Mouse (Mus musculus) neural tube, embryonic 13.5 days (tissue): ENCODE data around the gene Ccdc74a. TPM values are rescaled to one million over a fixed set of nuclear protein-coding genes. Genes with fewer than 3 reads are reported as not detected.
"Not testable (repeated sequence)": the region's sequence is repeated elsewhere in the genome, so short reads cannot be mapped to it uniquely, and the experiment has no call there.

Experiments
- ATAC-seq: fragments of 200-750 bp; cut with Nextera tagmentation; 2 replicates; pipeline ENCODE4 v1.8.0; 2017; ENCODE audit warnings: low read depth, mild to moderate bottlenecking, moderate TSS enrichment, moderate library complexity
- H3K27ac ChIP-seq: fragments of 300-500 bp; sonication (generic); replicated peaks from 2 replicates; pipeline ENCODE4 v1.5.1; 2015; ENCODE audit warnings: moderate library complexity, mild to moderate bottlenecking, inconsistent platforms
- H3K27me3 ChIP-seq: fragments of 300-500 bp; sonication (generic); 2 replicates; pipeline ENCODE4 v1.6.1; 2015; ENCODE audit warnings: mild to moderate bottlenecking, inconsistent platforms
- H3K36me3 ChIP-seq: fragments of 300-500 bp; sonication (generic); 2 replicates; pipeline ENCODE4 v1.6.1; 2015; ENCODE audit warnings: mild to moderate bottlenecking, inconsistent platforms
- H3K4me1 ChIP-seq: fragments of 300-500 bp; sonication (generic); replicated peaks from 2 replicates; pipeline ENCODE4 v1.6.1; 2015; ENCODE audit warnings: inconsistent platforms
- H3K4me2 ChIP-seq: fragments of 300-500 bp; sonication (generic); 2 replicates; pipeline ENCODE4 v1.6.1; 2015; ENCODE audit warnings: inconsistent platforms, mild to moderate bottlenecking, moderate library complexity
- H3K4me3 ChIP-seq: fragments of 300-500 bp; sonication (generic); 2 replicates; pipeline ENCODE4 v1.5.1; 2015; ENCODE audit warnings: mild to moderate bottlenecking, inconsistent platforms
- H3K9ac ChIP-seq: fragments of 300-500 bp; sonication (generic); 2 replicates; pipeline ENCODE4 v1.6.1; 2015; ENCODE audit warnings: moderate library complexity, mild to moderate bottlenecking, inconsistent platforms
- H3K9me3 ChIP-seq: fragments of 300-500 bp; sonication (generic); 2 replicates; pipeline ENCODE4 v1.6.1; 2016; ENCODE audit warnings: inconsistent platforms
- WGBS: fragments of 180-500 bp; shearing (Covaris S2); methylation state at CpG from one replicate; pipeline ENCODE4 v1.1.7; 2015; 5-methylcytosine and 5-hydroxymethylcytosine counted together
- polyA plus RNA-seq: library from polyadenylated mRNA; unstranded; fragments of >200 nt; fragmentation: Nextera tagmentation; extraction: Ambion mirVana; gene quantifications from 2 replicates; pipeline ENCODE4 v1.2.1, GENCODE M21; 2015

Gene Ccdc74a
- 8.2 and 10.0 TPM in 2 replicates for polyA plus RNA-seq

DNA sequence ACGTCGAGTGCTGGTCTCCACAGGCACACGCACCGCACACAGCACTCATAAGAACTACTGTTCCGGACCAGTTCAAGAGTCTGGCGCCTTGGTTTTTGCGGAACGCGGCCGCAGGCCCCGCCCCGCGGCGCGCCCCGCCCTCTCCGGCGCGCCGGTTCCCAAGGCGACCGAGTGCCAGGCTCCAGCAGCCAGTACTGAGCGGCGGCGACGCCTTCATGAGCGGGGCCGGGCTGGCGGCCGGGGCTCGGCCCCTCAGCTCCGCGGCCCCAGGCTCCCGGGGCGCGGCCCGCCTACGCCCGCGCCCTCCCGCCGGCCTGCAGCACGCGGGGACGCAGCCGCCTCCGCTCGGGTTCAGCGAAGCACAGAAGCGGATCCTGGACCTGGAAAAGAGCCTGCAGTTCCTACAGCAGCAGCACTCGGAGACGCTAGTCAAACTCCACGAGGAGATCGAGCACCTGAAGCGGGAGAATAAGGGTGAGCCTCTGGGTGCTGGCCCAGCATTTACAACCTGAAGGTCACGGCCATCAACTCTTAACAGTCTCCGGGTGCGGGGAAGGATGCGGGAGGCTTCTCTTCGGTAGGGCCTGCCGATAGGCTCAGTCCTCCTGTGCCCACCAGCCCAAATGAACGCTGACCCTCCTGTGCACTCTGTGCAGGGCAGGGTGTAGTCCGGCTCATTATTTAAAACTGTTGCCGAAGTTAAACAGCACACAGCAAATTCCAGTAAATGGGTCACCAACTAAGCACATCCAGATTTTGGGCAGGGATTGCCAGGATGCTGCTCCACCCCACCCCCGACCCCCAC is at the start of gene Ccdc74a:
Gene Ccdc74a, plus strand, starts transcription at position 161 of the 805 bp plus-strand sequence.
- peak within 1 kb of the TSS; percentile 73 for H3K9ac ChIP-seq
- peak within 1 kb of the TSS; percentile 55 for H3K4me3 ChIP-seq
- peak; percentile 96 for ATAC-seq
- H3K27ac ChIP-seq, result peak within 1 kb of the TSS; percentile 55; the same call in 1 of the 2 replicates
- no peaks in the 10 kb centered on the region for H3K9me3 ChIP-seq
- WGBS, result 2% methylated on average over 65 of the region's 65 CpGs
- no peaks in the 10 kb centered on the region for H3K27me3 ChIP-seq
- H3K4me2 ChIP-seq, result peak within 1 kb of the TSS; percentile 76
- H3K4me1 ChIP-seq, result peaks cover 16% of the 10 kb centered on the region
- peaks cover 44% of the 10 kb centered on the region for H3K36me3 ChIP-seq

DNA sequence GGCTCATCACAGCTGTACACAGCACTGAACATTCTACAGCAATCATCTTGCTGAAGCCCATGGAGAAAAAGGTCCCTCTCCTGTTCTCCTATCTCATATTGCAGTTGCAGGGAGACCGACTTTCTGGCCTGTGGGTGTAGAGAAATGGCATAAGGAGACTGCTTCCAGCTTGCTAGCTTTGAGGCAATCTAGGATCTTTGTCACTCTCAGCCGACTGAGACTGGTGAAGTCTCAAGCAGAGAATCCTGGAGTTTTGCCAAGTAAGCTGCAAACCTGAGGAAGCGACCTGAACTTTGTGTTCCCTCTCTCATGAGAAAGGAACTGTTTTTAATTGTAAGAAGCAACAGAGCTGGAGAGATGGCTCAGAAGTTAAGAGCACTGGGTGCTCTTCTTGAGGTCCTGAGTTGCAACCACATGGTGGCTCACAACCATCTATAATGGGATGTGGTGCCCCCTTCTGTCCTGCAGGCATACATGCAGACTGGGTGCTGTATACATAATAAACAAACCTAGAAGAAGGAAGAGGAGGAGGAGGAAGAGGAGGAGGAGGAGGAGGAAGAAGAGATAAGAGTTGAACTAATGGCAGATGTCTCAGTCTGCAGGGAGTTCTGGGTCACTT is 45.2 kb upstream of the Ccdc74a start:
- Histone ChIP-seq H3K9ac (no peak overlapping the region), H3K36me3 (no peaks in the 10 kb centered on the region), H3K4me2 (no peak overlapping the region), H3K4me1 (no peaks in the 10 kb centered on the region), H3K4me3 (no peak overlapping the region), H3K27ac (no peak overlapping the region), H3K9me3 (no peaks in the 10 kb centered on the region), H3K27me3 (no peaks in the 10 kb centered on the region)
- no peak for ATAC-seq
- WGBS, result 59% methylated on average over 3 of the region's 3 CpGs

DNA sequence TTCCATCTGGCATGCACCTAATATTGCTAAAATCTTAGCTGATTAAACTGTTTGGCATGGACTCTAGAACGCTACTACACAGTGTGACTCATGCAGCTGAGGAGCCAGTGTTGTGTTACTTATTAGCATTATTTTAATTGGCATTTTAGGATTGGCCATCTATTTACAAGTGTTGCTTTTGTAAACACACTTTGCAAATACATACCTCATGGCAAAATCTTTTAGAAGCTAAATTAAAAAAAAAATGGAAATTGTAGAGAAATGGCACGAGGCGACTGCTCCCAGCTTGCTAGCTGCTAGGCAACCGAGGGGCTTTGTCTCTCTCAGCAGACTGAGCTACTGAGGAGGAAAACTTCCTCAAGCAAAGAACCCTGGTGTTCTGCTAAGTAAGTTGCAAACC is 41.3 kb upstream of the Ccdc74a start:
- WGBS, result 68% methylated on average over 4 of the region's 4 CpGs
- Histone ChIP-seq H3K9ac (no peak overlapping the region), H3K4me2 (no peak overlapping the region), H3K4me1 (no peaks in the 10 kb centered on the region), H3K4me3 (no peak overlapping the region), H3K36me3 (no peaks in the 10 kb centered on the region), H3K27ac (no peak overlapping the region), H3K9me3 (no peaks in the 10 kb centered on the region), H3K27me3 (no peaks in the 10 kb centered on the region)
- no peak for ATAC-seq

DNA sequence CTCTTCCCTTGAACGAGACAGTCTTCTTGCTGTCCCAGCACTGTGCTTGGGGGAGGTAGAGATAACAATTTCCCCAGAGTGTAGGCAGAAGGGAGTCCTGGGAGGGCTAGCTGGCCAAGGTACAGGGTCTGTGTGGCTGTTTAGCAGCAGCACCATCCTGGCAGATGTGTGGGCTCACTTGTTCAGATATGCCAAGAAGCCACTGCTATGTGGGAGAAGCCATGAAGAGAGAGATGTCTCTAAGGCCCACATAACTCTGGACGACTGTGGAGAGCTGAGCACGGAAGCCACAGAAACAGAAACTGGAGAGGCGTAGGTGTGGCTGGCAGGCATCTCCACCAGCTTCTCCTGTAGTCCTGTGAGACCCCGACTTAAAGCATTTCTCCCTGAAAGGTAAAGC is 40.6 kb upstream of the Ccdc74a start:
- Histone ChIP-seq H3K4me1 (no peaks in the 10 kb centered on the region), H3K9me3 (no peaks in the 10 kb centered on the region), H3K27ac (no peak overlapping the region), H3K4me2 (no peak overlapping the region), H3K9ac (no peak overlapping the region), H3K27me3 (no peaks in the 10 kb centered on the region), H3K36me3 (no peaks in the 10 kb centered on the region), H3K4me3 (no peak overlapping the region)
- ATAC-seq, result no peak
- 84% methylated on average over 5 of the region's 5 CpGs for WGBS

DNA sequence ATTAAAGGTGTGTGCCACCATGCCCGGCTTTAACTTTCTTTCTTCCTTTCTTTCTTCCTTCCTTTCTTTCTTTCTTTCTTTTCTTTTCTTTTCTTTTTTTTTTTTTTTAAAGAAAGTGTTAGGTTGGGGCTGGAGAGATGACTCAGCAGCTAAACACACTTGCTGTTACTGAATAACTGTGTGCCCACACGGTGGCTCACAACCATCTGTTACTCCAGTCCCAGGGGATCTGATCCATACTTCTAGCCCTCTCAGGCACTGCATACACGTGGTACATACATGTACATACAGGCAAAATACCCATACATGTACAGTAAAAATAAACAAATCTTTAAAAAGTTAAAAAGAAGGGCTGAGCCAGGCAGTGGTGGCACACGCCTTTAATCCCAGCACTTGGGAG is 34.9 kb upstream of the Ccdc74a start:
- WGBS, result 69% methylated on average over 4 of the region's 4 CpGs
- Histone ChIP-seq H3K9ac (no peak overlapping the region), H3K4me2 (no peak overlapping the region), H3K9me3 (no peaks in the 10 kb centered on the region), H3K27ac (no peak overlapping the region), H3K4me1 (no peaks in the 10 kb centered on the region), H3K27me3 (no peaks in the 10 kb centered on the region), H3K36me3 (no peaks in the 10 kb centered on the region), H3K4me3 (no peak overlapping the region)
- ATAC-seq, result no peak

DNA sequence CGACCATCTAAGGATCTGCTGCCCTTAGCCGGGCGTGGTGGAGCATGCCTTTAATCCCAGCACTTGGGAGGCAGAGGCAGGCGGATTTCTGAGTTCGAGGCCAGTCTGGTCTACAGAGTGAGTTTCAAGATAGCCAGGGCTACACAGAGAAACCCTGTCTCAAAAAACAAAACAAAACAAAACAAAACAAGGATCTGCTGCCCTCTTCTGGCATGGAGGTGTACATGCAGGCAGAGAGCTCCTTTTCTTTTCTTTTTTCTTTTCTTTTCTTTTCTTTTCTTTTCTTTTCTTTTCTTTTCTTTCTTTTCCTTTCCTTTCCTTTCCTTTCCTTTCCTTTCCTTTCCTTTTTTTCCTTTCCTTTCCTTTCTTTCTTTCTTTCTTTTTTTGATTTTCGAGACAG is 31.5 kb upstream of the Ccdc74a start:
- not testable (repeated sequence) for H3K27ac ChIP-seq, H3K4me2 ChIP-seq, H3K9ac ChIP-seq, H3K9me3 ChIP-seq, H3K4me3 ChIP-seq, ATAC-seq, H3K27me3 ChIP-seq, H3K36me3 ChIP-seq, H3K4me1 ChIP-seq
- 90% methylated on average over 6 of the region's 6 CpGs for WGBS

DNA sequence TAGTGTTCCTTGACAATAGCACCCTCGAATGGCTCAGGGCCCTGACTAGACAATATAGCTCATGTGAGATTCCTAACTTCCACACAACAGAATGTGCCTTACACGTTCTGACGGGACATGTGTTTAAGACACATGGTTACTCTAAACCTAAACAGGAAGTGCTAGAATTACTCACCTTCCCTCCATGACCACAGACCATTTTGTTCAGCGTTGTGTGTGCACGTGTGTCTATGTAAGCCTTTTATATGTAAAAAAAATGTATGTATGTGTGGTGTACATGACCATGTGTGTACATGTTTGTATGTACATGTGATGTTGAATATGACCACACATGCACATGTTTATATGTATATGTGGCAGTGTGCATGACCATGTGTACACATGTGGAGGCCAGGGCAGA is 30.1 kb upstream of the Ccdc74a start:
- Histone ChIP-seq H3K4me3 (no peak overlapping the region), H3K36me3 (no peaks in the 10 kb centered on the region; the same call in 1 of the 2 replicates), H3K4me1 (peaks cover 16% of the 10 kb centered on the region), H3K9ac (no peak overlapping the region), H3K27me3 (no peaks in the 10 kb centered on the region), H3K27ac (no peak overlapping the region), H3K4me2 (no peak overlapping the region), H3K9me3 (no peaks in the 10 kb centered on the region)
- ATAC-seq, result no peak
- WGBS, result 86% methylated on average over 5 of the region's 5 CpGs

DNA sequence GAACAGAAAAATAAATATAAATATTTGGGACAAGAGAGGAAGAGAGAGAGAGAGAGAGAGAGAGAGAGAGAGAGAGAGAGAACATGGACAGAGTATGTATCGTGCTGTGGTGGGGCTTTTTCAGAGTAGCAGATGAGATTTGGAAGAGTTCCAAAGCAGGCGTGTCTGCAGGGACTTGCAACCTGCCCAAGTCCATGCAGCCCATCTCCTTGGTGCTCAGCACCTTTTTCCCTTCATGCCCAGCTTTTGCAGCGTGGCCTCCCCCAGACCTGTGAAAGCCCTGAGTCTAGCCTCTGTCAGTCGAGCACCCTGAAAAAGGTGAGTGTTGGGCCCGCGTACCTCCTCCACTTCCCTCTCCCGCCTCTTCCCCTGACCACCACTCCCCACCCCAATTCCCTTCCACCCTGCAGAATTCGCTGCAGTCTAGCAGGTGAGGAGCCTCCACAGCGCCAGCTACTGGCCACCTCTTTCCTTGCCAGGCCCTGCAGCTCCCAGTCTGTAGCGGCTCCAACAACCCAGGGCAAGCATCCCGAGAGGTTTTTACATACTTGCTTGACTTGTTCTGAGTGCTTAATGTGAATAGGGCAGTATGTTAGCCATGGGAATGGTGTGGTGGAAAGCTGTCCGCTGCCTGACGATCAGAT is 28.2 kb upstream of the Ccdc74a start:
- no peak overlapping the region for H3K4me2 ChIP-seq
- no peak overlapping the region for H3K27ac ChIP-seq
- peaks cover 17% of the 10 kb centered on the region for H3K36me3 ChIP-seq
- peak; percentile 56; the same call in 1 of the 2 replicates for ATAC-seq
- H3K4me3 ChIP-seq, result no peak overlapping the region
- H3K9ac ChIP-seq, result no peak overlapping the region
- H3K27me3 ChIP-seq, result no peaks in the 10 kb centered on the region
- 15% methylated on average over 13 of the region's 13 CpGs for WGBS
- peaks cover 16% of the 10 kb centered on the region for H3K4me1 ChIP-seq
- no peaks in the 10 kb centered on the region for H3K9me3 ChIP-seq

DNA sequence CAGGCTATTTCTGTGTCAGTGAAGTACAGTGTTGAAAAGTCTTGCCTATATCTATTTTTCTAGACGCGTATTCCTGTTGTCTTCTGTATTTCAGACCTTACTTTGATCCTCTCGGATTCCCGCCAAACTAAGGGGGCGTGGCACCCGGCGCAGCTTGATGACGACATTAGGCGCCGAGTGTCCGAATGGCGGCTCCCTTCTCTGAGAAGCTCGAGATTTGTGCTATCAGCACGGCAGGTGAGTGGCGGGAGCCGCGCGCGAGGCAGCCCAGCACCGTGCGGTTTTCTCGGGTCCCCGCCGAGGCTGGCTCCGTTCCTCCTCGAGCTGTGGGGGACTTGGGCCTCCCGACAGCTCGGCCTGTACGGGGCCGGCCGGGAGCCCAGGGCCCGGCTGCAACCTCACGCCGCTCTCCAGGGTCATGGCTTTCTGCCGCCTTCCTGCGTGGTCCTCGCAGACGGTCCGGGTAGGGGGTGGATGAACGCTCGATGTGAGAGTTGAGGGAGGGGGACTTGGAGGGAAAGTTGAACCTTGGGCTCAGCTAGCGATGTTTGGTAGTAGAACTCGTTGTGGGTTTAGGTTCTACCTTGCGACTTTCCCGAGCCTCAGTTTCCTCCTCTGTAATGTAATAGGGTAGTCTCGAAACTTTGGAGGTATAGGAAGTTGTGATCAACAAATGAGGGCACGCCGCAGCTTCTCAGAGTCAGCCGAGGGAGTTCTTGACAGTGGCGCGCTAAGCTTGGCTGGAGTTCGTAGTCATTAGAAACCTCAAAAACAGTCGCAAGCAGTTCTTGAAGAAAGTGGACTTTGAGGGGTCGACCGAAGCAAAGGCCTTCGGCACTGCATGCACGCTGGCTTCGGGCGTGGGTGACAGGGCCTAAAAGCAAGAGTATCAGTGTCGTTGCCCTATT is 26.8 kb upstream of the Ccdc74a start, which contains the start of gene Smpd4:
Gene Smpd4, plus strand, starts transcription at position 157 of the 908 bp plus-strand sequence.
- Histone ChIP-seq H3K27me3 (no peaks in the 10 kb centered on the region), H3K27ac (0 out of 2 replicates have a peak within 1 kb of the TSS, but pooled peaks have one; percentile 20)
- WGBS, result 4% methylated on average over 60 of the region's 60 CpGs

DNA sequence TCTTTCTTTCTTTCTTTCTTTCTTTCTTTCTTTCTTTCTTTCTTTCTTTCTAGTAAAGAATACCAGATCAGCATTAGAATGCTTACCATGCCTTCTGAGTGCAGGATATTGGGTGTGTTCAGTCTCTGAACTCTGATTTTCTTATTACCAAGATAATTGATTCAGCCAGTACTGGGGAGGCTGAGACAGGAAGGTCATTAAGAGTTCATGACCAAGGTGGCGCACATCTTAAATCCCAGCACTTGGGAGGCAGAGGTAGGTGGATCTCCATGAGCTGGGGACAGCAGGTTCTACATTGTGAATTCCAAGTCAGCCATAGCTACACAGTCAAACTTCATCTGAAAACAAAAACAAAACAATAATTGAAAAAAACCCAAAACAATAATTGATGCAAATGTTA is 24.3 kb upstream of the Ccdc74a start:
- Histone ChIP-seq H3K4me1 (peaks cover 16% of the 10 kb centered on the region), H3K4me3 (no peak overlapping the region), H3K27ac (no peak overlapping the region), H3K36me3 (peaks cover 45% of the 10 kb centered on the region), H3K9me3 (no peaks in the 10 kb centered on the region), H3K9ac (no peak overlapping the region), H3K4me2 (no peak overlapping the region), H3K27me3 (no peaks in the 10 kb centered on the region)
- WGBS, result 96% methylated on average over 1 of the region's 1 CpGs
- no peak for ATAC-seq

More for the DNA sequence above, 26.8 kb upstream of the Ccdc74a start, which contains the start of gene Smpd4:
- Histone ChIP-seq H3K9ac (peak within 1 kb of the TSS; percentile 82), H3K4me3 (peak within 1 kb of the TSS; percentile 81), H3K4me2 (peak within 1 kb of the TSS; percentile 92), H3K9me3 (no peaks in the 10 kb centered on the region), H3K36me3 (peaks cover 26% of the 10 kb centered on the region), H3K4me1 (peaks cover 16% of the 10 kb centered on the region)
- peak; percentile 82 for ATAC-seq

DNA sequence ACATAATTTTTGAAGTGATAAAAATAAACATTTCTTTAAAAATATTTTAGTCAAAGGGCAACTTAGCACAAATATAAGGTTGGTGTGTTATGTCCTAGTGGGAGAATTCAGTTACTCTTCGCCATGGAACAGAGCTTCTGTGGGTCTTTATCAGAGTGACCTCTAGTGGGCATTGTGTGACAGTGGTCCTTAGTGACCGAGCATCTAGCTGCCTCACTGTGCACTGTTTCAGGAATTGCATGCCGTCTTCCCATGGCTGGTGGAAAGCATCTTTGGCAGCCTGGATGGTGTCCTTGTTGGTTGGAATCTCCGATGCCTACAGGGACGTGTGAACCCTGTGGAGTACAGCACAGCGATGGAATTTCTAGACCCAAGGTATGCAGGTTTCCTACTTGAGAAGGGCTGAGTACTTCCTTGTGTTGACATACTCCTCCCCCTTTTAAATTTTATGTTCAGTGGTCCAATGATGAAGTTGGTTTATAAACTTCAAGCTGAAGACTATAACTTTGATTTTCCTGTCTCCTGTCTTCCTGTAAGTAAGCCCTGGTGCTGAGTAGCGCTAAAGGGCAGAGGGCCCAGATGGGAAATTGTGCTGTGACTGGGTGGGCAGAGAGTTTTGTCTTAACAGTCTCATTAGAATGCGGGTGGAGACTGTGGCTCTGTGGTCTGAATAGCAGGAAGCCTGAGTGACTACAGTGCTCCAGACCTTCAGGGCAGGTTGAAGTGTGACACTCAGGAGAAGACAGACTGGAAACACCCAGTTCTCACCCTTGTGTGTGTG is 20.6 kb upstream of the Ccdc74a start:
- Histone ChIP-seq H3K36me3 (peaks cover 83% of the 10 kb centered on the region), H3K4me3 (no peak overlapping the region), H3K4me2 (no peak overlapping the region), H3K27me3 (no peaks in the 10 kb centered on the region), H3K4me1 (peaks cover 3% of the 10 kb centered on the region), H3K27ac (no peak overlapping the region), H3K9me3 (no peaks in the 10 kb centered on the region), H3K9ac (no peak overlapping the region)
- WGBS, result 69% methylated on average over 8 of the region's 8 CpGs
- ATAC-seq, result peak; percentile 47; the same call in 1 of the 2 replicates
